Mouse (Mus musculus): Measurements from ENCODE around the gene Tgoln1.

- no peak for TF ChIP-seq CTCF (IDR thresholded peaks at IDR 0.05; ENCODE audit: borderline replicate concordance, control insufficient read depth, extremely low read depth, insufficient read depth, low read length, poor library complexity)
- TF ChIP-seq POLR2A (IDR thresholded peaks at IDR 0.05; ENCODE audit: control insufficient read depth, extremely low read depth, insufficient read depth, low read length, poor library complexity), result no peak
Observed at GRCm38 (mm10) chr6:72608662-72609184, 8.1 kb downstream of the Tgoln1 start.

All from thymus, adult 2 months (tissue).